Mouse (Mus musculus): ENCODE measurements at regions not wholly inside any gene's neighbourhood (a gene's known extent, or its start where the extent isn't known, plus 50 kb on each side); places are given as distances from the start of the nearest gene placed in this dataset.

GRCm38 (mm10) chr3:51128491-51129155 lies 95.6 kb upstream of the Noct start:
- 0 out of 2 replicates have a peak, but pooled peaks cover 3% of the 10 kb centered on the region for H3K4me1 ChIP-seq (replicated peaks)
- H3K4me3 ChIP-seq (replicated peaks) = no peak overlapping the region
- no peak overlapping the region for H3K4me2 ChIP-seq
- no peaks in the 10 kb centered on the region for H3K27me3 ChIP-seq
- DNase-seq (no peak), ATAC-seq (ENCODE audit: low read depth) (no peak)
- H3K9me3 ChIP-seq (replicated peaks) = no peaks in the 10 kb centered on the region
- no peak overlapping the region for H3K9ac ChIP-seq
- WGBS (ENCODE audit: insufficient replicate concordance) = 23% methylated on average over 10 of the region's 10 CpGs
- H3K36me3 ChIP-seq = no peaks in the 10 kb centered on the region
- no peak overlapping the region for H3K27ac ChIP-seq

- DNase-seq = no peak
- Histone ChIP-seq H3K36me3 (no peaks in the 10 kb centered on the region), H3K9me3 (replicated peaks) (no peaks in the 10 kb centered on the region), H3K4me1 (replicated peaks) (0 out of 2 replicates have a peak, but pooled peaks cover 3% of the 10 kb centered on the region), H3K27ac (no peak overlapping the region), H3K4me3 (replicated peaks) (no peak overlapping the region), H3K9ac (no peak overlapping the region), H3K27me3 (no peaks in the 10 kb centered on the region), H3K4me2 (no peak overlapping the region)
- 73% methylated on average over 5 of the region's 5 CpGs for WGBS (ENCODE audit: insufficient replicate concordance)
- ATAC-seq (ENCODE audit: low read depth) = no peak
These were observed 93.5 kb upstream of the Noct start for GRCm38 (mm10) chr3:51130709-51131108.

DNA sequence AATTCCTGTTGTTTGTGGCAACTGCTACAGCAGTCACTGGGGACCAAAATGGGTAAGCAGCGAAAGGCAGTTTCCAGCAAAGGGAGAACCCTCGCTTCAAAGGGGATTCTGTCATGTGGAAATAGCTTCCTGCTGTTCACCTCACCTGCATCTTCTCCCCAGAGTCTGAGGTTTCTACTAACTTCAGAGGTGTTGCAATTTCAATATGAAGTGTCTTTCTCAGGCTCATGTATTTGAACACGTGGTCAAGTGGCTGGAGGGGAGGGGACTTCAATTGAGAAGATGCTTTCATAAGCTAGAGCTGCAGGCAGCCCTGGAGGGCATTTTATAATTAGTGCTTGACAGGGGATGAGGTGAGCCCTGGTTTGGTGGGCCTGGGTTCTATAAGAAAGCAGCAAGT lies 92.9 kb upstream of the Noct start:
- no peaks in the 10 kb centered on the region for H3K9me3 ChIP-seq (replicated peaks)

GRCm38 (mm10) chr3:51132736-51133135 lies 91.5 kb upstream of the Noct start:
- Histone ChIP-seq H3K36me3 (no peaks in the 10 kb centered on the region), H3K4me2 (no peak overlapping the region), H3K4me1 (replicated peaks) (0 out of 2 replicates have a peak, but pooled peaks cover 3% of the 10 kb centered on the region), H3K27ac (no peak overlapping the region), H3K4me3 (replicated peaks) (no peak overlapping the region), H3K9ac (no peak overlapping the region), H3K9me3 (replicated peaks) (no peaks in the 10 kb centered on the region), H3K27me3 (no peaks in the 10 kb centered on the region)
- WGBS (ENCODE audit: insufficient replicate concordance) = 67% methylated on average over 5 of the region's 5 CpGs
- DNase-seq (no peak), ATAC-seq (ENCODE audit: low read depth) (no peak)

More for the DNA sequence above, 92.9 kb upstream of the Noct start:
- DNase-seq (no peak), ATAC-seq (ENCODE audit: low read depth) (no peak)
- WGBS (ENCODE audit: insufficient replicate concordance) = 66% methylated on average over 3 of the region's 3 CpGs
- Histone ChIP-seq H3K36me3 (no peaks in the 10 kb centered on the region), H3K27ac (no peak overlapping the region), H3K9ac (no peak overlapping the region), H3K27me3 (no peaks in the 10 kb centered on the region), H3K4me1 (replicated peaks) (0 out of 2 replicates have a peak, but pooled peaks cover 3% of the 10 kb centered on the region), H3K4me3 (replicated peaks) (no peak overlapping the region), H3K4me2 (no peak overlapping the region)

GRCm38 (mm10) chr3:51135581-51135980 lies 88.7 kb upstream of the Noct start:
- Histone ChIP-seq H3K9me3 (replicated peaks) (no peaks in the 10 kb centered on the region), H3K4me1 (replicated peaks) (no peaks in the 10 kb centered on the region), H3K9ac (no peak overlapping the region), H3K27ac (no peak overlapping the region), H3K36me3 (no peaks in the 10 kb centered on the region), H3K4me3 (replicated peaks) (no peak overlapping the region), H3K4me2 (no peak overlapping the region), H3K27me3 (no peaks in the 10 kb centered on the region)
- DNase-seq = no peak
- WGBS (ENCODE audit: insufficient replicate concordance) = 72% methylated on average over 5 of the region's 5 CpGs
- ATAC-seq (ENCODE audit: low read depth) = no peak

DNA sequence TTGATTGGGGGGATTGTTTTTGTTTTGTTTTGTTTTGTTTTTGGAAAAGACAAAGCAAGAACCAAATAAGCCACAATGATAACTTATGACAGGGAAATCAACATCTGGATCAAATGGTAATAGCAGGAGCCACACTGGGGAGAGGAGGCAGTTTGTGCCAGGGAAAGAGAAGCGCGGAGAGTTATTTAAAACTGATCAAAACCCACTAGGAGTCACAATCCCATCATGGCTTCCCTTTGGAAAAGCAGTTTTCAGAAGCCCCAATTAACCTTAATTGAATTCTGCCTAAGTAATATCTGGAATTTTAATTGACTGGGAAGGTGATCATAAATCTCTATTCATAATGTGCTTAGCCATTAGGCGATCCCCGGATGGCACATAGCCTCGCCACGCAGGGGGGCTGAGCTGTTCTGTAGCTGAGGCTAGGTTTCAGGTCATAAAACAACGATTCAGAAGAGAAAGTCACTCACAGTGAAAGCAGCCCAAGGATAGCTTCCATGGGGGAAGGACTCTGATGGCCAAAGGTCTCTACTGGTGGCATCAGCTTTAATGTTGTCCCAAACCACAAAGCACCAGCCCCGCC lies 86.4 kb upstream of the Noct start:
- Histone ChIP-seq H3K36me3 (no peaks in the 10 kb centered on the region), H3K27me3 (no peaks in the 10 kb centered on the region), H3K4me2 (no peak overlapping the region), H3K4me3 (replicated peaks) (no peak overlapping the region), H3K9me3 (replicated peaks) (no peaks in the 10 kb centered on the region), H3K9ac (no peak overlapping the region), H3K27ac (no peak overlapping the region), H3K4me1 (replicated peaks) (no peaks in the 10 kb centered on the region)
- no peak for ATAC-seq (ENCODE audit: low read depth)
- DNase-seq = no peak
- 76% methylated on average over 7 of the region's 8 CpGs for WGBS (ENCODE audit: insufficient replicate concordance)

DNA sequence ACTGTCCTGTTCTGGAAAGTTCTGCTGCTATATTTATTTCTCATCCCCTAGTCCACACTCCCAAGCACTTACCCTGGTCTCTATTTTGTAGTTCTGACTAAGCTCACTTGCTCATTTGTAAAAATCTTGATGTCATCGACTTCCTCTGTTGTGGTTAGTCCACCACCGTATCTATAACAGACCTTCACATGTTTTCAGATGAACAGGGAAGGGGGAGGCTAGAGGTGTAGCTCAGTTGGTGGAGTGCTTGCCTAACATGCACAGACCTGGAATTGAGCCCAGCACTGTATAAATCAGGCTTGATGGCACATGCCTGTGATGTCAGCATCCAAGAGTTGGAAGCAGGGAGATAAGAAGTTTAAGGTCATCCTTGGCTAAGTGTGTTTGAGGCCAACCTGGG lies 78.3 kb upstream of the Noct start:
- no peak overlapping the region for H3K27ac ChIP-seq
- WGBS (ENCODE audit: insufficient replicate concordance) = 18% methylated on average over 2 of the region's 2 CpGs
- H3K4me2 ChIP-seq = no peak overlapping the region

GRCm38 (mm10) chr3:51150012-51150411 lies 74.2 kb upstream of the Noct start:
- 83% methylated on average over 6 of the region's 6 CpGs for WGBS (ENCODE audit: insufficient replicate concordance)
- H3K4me3 ChIP-seq (replicated peaks) = no peak overlapping the region
- no peak overlapping the region for H3K9ac ChIP-seq
- ATAC-seq (ENCODE audit: low read depth) (no peak), DNase-seq (no peak)
- H3K4me1 ChIP-seq (replicated peaks) = peaks cover 16% of the 10 kb centered on the region
- H3K9me3 ChIP-seq (replicated peaks) = no peaks in the 10 kb centered on the region
- H3K27me3 ChIP-seq = no peaks in the 10 kb centered on the region
- H3K27ac ChIP-seq = no peak overlapping the region
- no peaks in the 10 kb centered on the region for H3K36me3 ChIP-seq
- no peak overlapping the region for H3K4me2 ChIP-seq

More for the DNA sequence above, 78.3 kb upstream of the Noct start:
- Histone ChIP-seq H3K9me3 (replicated peaks) (no peaks in the 10 kb centered on the region), H3K36me3 (no peaks in the 10 kb centered on the region), H3K4me1 (replicated peaks) (peaks cover under 1% of the 10 kb centered on the region; the same call in 1 of the 2 replicates), H3K9ac (no peak overlapping the region), H3K27me3 (no peaks in the 10 kb centered on the region), H3K4me3 (replicated peaks) (no peak overlapping the region)
- DNase-seq (no peak), ATAC-seq (ENCODE audit: low read depth) (0 out of 2 replicates have a peak, but pooled peaks have one; percentile 34)

DNA sequence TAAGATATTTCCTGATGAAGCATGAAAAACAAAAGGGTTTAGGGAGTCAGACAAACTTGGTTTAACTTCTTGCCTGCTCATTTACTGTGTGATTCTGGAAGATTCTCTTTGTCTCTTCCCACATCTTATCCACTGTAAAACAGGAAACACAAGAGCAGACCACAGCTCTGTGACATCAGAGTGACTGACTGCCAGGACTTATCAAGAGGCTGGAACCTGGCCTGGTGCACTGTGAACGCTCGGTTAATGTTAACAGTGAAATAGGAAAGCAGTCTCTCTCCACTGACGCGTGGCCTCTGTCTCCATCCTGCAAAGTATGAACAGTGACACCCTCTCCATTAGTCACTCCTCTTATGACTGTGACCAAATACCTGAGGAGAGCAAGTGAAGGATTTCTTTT lies 73.1 kb upstream of the Noct start:
- Histone ChIP-seq H3K4me1 (replicated peaks) (peaks cover 26% of the 10 kb centered on the region), H3K27me3 (no peaks in the 10 kb centered on the region), H3K36me3 (no peaks in the 10 kb centered on the region), H3K27ac (no peak overlapping the region), H3K4me3 (replicated peaks) (no peak overlapping the region), H3K9me3 (replicated peaks) (no peaks in the 10 kb centered on the region), H3K4me2 (no peak overlapping the region), H3K9ac (no peak overlapping the region)
- WGBS (ENCODE audit: insufficient replicate concordance) = 11% methylated on average over 4 of the region's 4 CpGs
- DNase-seq (no peak), ATAC-seq (ENCODE audit: low read depth) (peak; percentile 50; the same call in 1 of the 2 replicates)

DNA sequence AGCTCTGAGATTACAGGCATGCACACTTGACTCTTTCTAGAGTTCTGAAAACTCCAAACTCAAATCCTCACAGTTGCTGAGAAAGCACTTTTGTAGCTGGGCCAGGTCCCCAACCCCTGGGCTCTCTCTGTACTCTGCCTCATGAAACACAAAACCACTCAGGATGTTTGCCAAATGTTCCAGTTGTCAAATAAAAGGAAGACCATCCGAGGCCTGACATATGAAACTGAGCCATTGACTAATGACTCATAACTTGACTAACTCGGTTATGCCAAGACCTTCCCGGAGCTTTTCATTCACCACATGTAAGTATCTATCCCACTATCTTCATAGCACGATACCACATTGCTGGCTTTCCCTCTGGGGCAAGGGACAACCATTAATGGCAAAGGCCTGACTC lies 68.6 kb upstream of the Noct start:
- Histone ChIP-seq H3K9me3 (replicated peaks) (no peaks in the 10 kb centered on the region), H3K27ac (peak overlapping the region; percentile 78), H3K4me3 (replicated peaks) (no peak overlapping the region), H3K27me3 (no peaks in the 10 kb centered on the region), H3K4me2 (no peak overlapping the region), H3K9ac (no peak overlapping the region), H3K36me3 (no peaks in the 10 kb centered on the region), H3K4me1 (replicated peaks) (peaks cover 64% of the 10 kb centered on the region)
- DNase-seq (no peak), ATAC-seq (ENCODE audit: low read depth) (no peak)
- WGBS (ENCODE audit: insufficient replicate concordance) = 57% methylated on average over 4 of the region's 4 CpGs

GRCm38 (mm10) chr3:51156386-51157290 lies 67.6 kb upstream of the Noct start:
- peak overlapping the region; percentile 47 for H3K9ac ChIP-seq
- H3K4me2 ChIP-seq = peak overlapping the region; percentile 65
- peak overlapping the region; percentile 33 for H3K4me3 ChIP-seq (replicated peaks)
- no peaks in the 10 kb centered on the region for H3K27me3 ChIP-seq
- peak overlapping the region; percentile 78 for H3K27ac ChIP-seq
- no peaks in the 10 kb centered on the region for H3K9me3 ChIP-seq (replicated peaks)
- DNase-seq (peak; percentile 78), ATAC-seq (ENCODE audit: low read depth) (peak; percentile 96)
- WGBS (ENCODE audit: insufficient replicate concordance) = 19% methylated on average over 20 of the region's 20 CpGs
- no peaks in the 10 kb centered on the region for H3K36me3 ChIP-seq
- H3K4me1 ChIP-seq (replicated peaks) = peaks cover 57% of the 10 kb centered on the region
